Mouse (Mus musculus) spleen, adult 10 weeks (tissue): ENCODE results near the gene Olfr994. TPM values are rescaled to one million over a fixed set of nuclear protein-coding genes. Genes with fewer than 3 reads are reported as not detected.

ENCODE experiments used
- polyA plus RNA-seq: library from polyadenylated mRNA; stranded (reverse); fragments of 350-450 nt; fragmentation: Illumina TruSeq; extraction: RNeasy Lipid Tissue Mini Kit (QIAGEN cat#74804); gene quantifications from one replicate; pipeline ENCODE4 v1.2.3, GENCODE M21; 2015; ENCODE audit warnings: low replicate concordance; ENCODE audit not compliant: insufficient read depth

The Olfr994 gene
- not detected for polyA plus RNA-seq

GRCm38 (mm10) chr2:85436351-85436750 lies at the start of gene Olfr994:
TSS of gene Olfr994 (minus strand) at chr2:85436451.

GRCm38 (mm10) chr2:85443539-85443938 lies 7.3 kb upstream of the Olfr994 start, which contains the start of gene Olfr995:
TSS of gene Olfr995 (minus strand) at chr2:85443639.

DNA sequence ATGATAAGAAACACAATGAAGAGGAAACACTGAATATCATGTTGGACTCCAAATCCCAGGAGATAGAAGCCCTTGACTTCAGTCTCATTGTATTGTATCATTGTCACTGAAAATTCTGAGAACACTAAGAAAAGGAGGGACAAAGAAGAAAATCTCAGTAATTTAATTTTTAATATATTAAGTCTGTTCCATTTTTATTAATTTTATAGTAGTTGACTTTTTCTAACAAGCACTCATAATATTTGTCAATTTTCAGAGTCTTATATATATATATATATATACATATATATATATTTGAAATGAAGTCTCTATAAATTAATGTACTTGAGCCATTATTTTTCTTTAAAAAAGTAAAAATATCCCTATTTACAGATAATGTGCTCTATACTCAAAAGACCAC lies 21.5 kb downstream of the Olfr994 start, which contains the start of gene Olfr993:
Gene Olfr993, minus strand, starts transcription at position 101 of the 400 bp plus-strand sequence.

GRCm38 (mm10) chr2:85409369-85409768 lies 26.9 kb downstream of the Olfr994 start, which contains the start of gene Olfr992:
TSS of gene Olfr992 (minus strand) at chr2:85409469.

Other genes with a start within 250 kb of the Olfr994 start
- 0.81 TPM for gene Lrrc55, start 239.3 kb downstream of the Olfr994 start, polyA plus RNA-seq
- gene Olfr987, start 97.1 kb downstream of the Olfr994 start, polyA plus RNA-seq: not detected
- gene Olfr988, start 73.2 kb downstream of the Olfr994 start, polyA plus RNA-seq: not detected
- not detected for gene Olfr992, start 27.0 kb downstream of the Olfr994 start, polyA plus RNA-seq
- gene Olfr993, start 21.6 kb downstream of the Olfr994 start, polyA plus RNA-seq: not detected
- not detected for gene Olfr995, start 7.2 kb upstream of the Olfr994 start, polyA plus RNA-seq
- not detected for gene 4833423E24Rik, start 82.6 kb upstream of the Olfr994 start, polyA plus RNA-seq
- not detected for gene Olfr996, start 142.8 kb upstream of the Olfr994 start, polyA plus RNA-seq
- gene Olfr998, start 152.5 kb upstream of the Olfr994 start, polyA plus RNA-seq: not detected
- not detected for gene Olfr1000, start 175.5 kb upstream of the Olfr994 start, polyA plus RNA-seq
- not detected for gene Olfr1002, start 214.3 kb upstream of the Olfr994 start, polyA plus RNA-seq
- gene Olfr154, start 228.0 kb upstream of the Olfr994 start, polyA plus RNA-seq: not detected
- not detected for gene Olfr1006, start 242.3 kb upstream of the Olfr994 start, polyA plus RNA-seq